Mouse (Mus musculus) CH12.LX (cell line): ENCODE results near the gene Rab21.

Experiments
- BHLHE40 ChIP-seq: IDR thresholded peaks from 2 replicates; pipeline ENCODE4 v1.6.1; 2011; ENCODE audit warnings: mild to moderate bottlenecking, low read depth, low read length, improper control_type of control experiment
- CTCF ChIP-seq, 2 experiments: IDR thresholded peaks in 1 of 2; conservative IDR thresholded peaks in 1 of 2; 2 replicates each; pipeline ENCODE4 v1.5.1; 2011 to 2012; ENCODE audit warnings: low read depth in 2 of 2, low read length in 2 of 2, improper control_type of control experiment in 1 of 2, inconsistent platforms in 1 of 2, mild to moderate bottlenecking in 1 of 2, moderate library complexity in 1 of 2
- EP300 ChIP-seq: IDR thresholded peaks from 2 replicates; pipeline ENCODE4 v1.6.1; 2011; ENCODE audit warnings: low read length, improper control_type of control experiment
- ETS1 ChIP-seq: conservative IDR thresholded peaks from 2 replicates; pipeline ENCODE4 v1.6.1; 2012; ENCODE audit warnings: low read depth, mild to moderate bottlenecking, inconsistent platforms, low read length, improper control_type of control experiment, moderate library complexity
- KAT2A ChIP-seq: IDR thresholded peaks from 2 replicates; pipeline ENCODE4 v1.6.1; 2012; ENCODE audit warnings: low read length, improper control_type of control experiment, inconsistent platforms; ENCODE audit not compliant: insufficient replicate concordance
- MAFK ChIP-seq: IDR thresholded peaks from 2 replicates; pipeline ENCODE4 v1.6.1; 2011; ENCODE audit warnings: low read length, improper control_type of control experiment; ENCODE audit not compliant: insufficient replicate concordance
- NELFE ChIP-seq: IDR thresholded peaks from 2 replicates; pipeline ENCODE4 v1.6.1; 2011; ENCODE audit warnings: low read depth, low read length, improper control_type of control experiment
- PAX5 ChIP-seq: IDR thresholded peaks from 2 replicates; pipeline ENCODE4 v1.6.1; 2012; ENCODE audit warnings: low read length, inconsistent platforms, mixed read lengths
- POLR2A ChIP-seq: IDR thresholded peaks from 2 replicates; pipeline ENCODE4 v1.6.1; 2011; ENCODE audit warnings: low read depth, mild to moderate bottlenecking, improper control_type of control experiment, low read length
- RCOR1 ChIP-seq: conservative IDR thresholded peaks from 2 replicates; pipeline ENCODE4 v1.6.1; 2012; ENCODE audit warnings: low read depth, mild to moderate bottlenecking, inconsistent platforms, low read length, improper control_type of control experiment
- TCF12 ChIP-seq: IDR thresholded peaks from 2 replicates; pipeline ENCODE4 v1.6.1; 2014; ENCODE audit warnings: low read depth, mild to moderate bottlenecking, inconsistent platforms, low read length, improper control_type of control experiment
- UBTF ChIP-seq: IDR thresholded peaks from 2 replicates; pipeline ENCODE4 v1.6.1; 2012; ENCODE audit warnings: low read depth, mild to moderate bottlenecking, inconsistent platforms, low read length, improper control_type of control experiment, moderate library complexity
- ZKSCAN1 ChIP-seq: IDR thresholded peaks from 2 replicates; pipeline ENCODE4 v1.6.1; 2012; ENCODE audit warnings: low read depth, inconsistent platforms, low read length, improper control_type of control experiment, borderline replicate concordance
- ZMIZ1 ChIP-seq: IDR thresholded peaks from 2 replicates; pipeline ENCODE4 v1.6.1; 2012; ENCODE audit warnings: low read depth, mild to moderate bottlenecking, inconsistent platforms, low read length, improper control_type of control experiment

- TF ChIP-seq CTCF (conservative IDR thresholded peaks at IDR 0.05 in 1 of 2, IDR thresholded peaks at IDR 0.05 in 1 of 2; ENCODE audit: low read depth in 2 of 2, low read length in 2 of 2): no peak
- no peak for TF ChIP-seq EP300
- TF ChIP-seq NELFE: no peak
- no peak for TF ChIP-seq POLR2A
- TF ChIP-seq ETS1: no peak
- TF ChIP-seq TCF12: no peak
- no peak for TF ChIP-seq PAX5
- TF ChIP-seq ZKSCAN1: no peak
- no peak for TF ChIP-seq BHLHE40
- TF ChIP-seq KAT2A: no peak
- TF ChIP-seq ZMIZ1: no peak
- no peak for TF ChIP-seq UBTF
- TF ChIP-seq RCOR1: no peak
- TF ChIP-seq MAFK: no peak
Observed at GRCm38 (mm10) chr10:115309191-115309590, 6.2 kb downstream of the Rab21 start.
